Mouse (Mus musculus) olfactory bulb, adult 2 months (tissue): ENCODE data around the gene Zbtb1. TPM values are rescaled to one million over a fixed set of nuclear protein-coding genes. Genes with fewer than 3 reads are reported as not detected.

Experiments
- H3K27ac ChIP-seq: fragments of 200-500 bp; 2 replicates; pipeline ENCODE4 v1.5.1; 2012; ENCODE audit warnings: low read depth, low read length; ENCODE audit not compliant: insufficient read depth
- H3K4me1 ChIP-seq: fragments of 200-500 bp; 2 replicates; pipeline ENCODE4 v1.6.1; 2012; ENCODE audit warnings: low read length; ENCODE audit not compliant: control insufficient read depth, insufficient read depth
- H3K4me3 ChIP-seq: fragments of 200-500 bp; 2 replicates; pipeline ENCODE4 v1.5.1; 2012; ENCODE audit warnings: mild to moderate bottlenecking, low read depth, low read length, moderate library complexity; ENCODE audit not compliant: insufficient read depth
- CTCF ChIP-seq: fragments of 200-500 bp; IDR thresholded peaks from 2 replicates; pipeline ENCODE4 v1.5.1; 2012; ENCODE audit warnings: low read depth, mild to moderate bottlenecking, low read length, moderate library complexity; ENCODE audit not compliant: insufficient read depth
- POLR2A ChIP-seq: fragments of 200-500 bp; IDR thresholded peaks from 2 replicates; pipeline ENCODE4 v1.6.1; 2012; ENCODE audit warnings: mild to moderate bottlenecking, low read depth, low read length, moderate library complexity; ENCODE audit not compliant: insufficient read depth
- WGBS: fragments of 180-500 bp; shearing (Covaris S2); methylation state at CpG from one replicate; pipeline ENCODE4 v1.1.7; 2018; 5-methylcytosine and 5-hydroxymethylcytosine counted together
- polyA plus RNA-seq: library from polyadenylated mRNA; stranded (reverse); fragments of >200 nt; gene quantifications from 2 replicates; pipeline ENCODE4 v1.2.4, GENCODE M21; 2012; ENCODE audit warnings: low replicate concordance; ENCODE audit not compliant: missing spikeins, insufficient read depth, insufficient read length

The Zbtb1 gene
- polyA plus RNA-seq, 1 experiment, result not detected

GRCm38 (mm10) chr12:76368201-76368789, 1.8 kb upstream of the Zbtb1 start:
- Histone ChIP-seq H3K4me3 (peak overlapping the region; percentile 94), H3K4me1 (peaks cover 8% of the 10 kb centered on the region), H3K27ac (0 out of 2 replicates have a peak overlapping the region, but pooled peaks have one; percentile 97)
- 9% methylated on average over 9 of the region's 9 CpGs for WGBS
- TF ChIP-seq CTCF, result no peak
- no peak for TF ChIP-seq POLR2A

- under 1% methylated on average over 26 of the region's 26 CpGs for WGBS
- TF ChIP-seq CTCF, result no peak
- H3K4me1 ChIP-seq, result peaks cover 8% of the 10 kb centered on the region
- H3K4me3 ChIP-seq, result peak overlapping the region; percentile 94
- peak overlapping the region; percentile 97 for H3K27ac ChIP-seq
Measured at GRCm38 (mm10) chr12:76368790-76369205, 1.3 kb upstream of the Zbtb1 start.

GRCm38 (mm10) chr12:76369206-76369977, 674 bp upstream of the Zbtb1 start, which contains the start of gene Zbtb25:
Gene Zbtb25 (minus strand): TSS chr12:76369602.
- peak within 1 kb of the TSS; percentile 94 for H3K4me3 ChIP-seq
- peaks cover 8% of the 10 kb centered on the region for H3K4me1 ChIP-seq
- WGBS, result under 1% methylated on average over 96 of the region's 96 CpGs
- peak within 1 kb of the TSS; percentile 97 for H3K27ac ChIP-seq
- peak; percentile 89; the same call in 1 of the 2 replicates for TF ChIP-seq POLR2A
- no peak for TF ChIP-seq CTCF

GRCm38 (mm10) chr12:76370831-76371571, 935 bp downstream of the Zbtb1 start:
- under 1% methylated on average over 60 of the region's 63 CpGs for WGBS
- Histone ChIP-seq H3K27ac (peak overlapping the region; percentile 83), H3K4me3 (peak overlapping the region; percentile 94), H3K4me1 (peaks cover 8% of the 10 kb centered on the region)
- TF ChIP-seq POLR2A (0 out of 2 replicates have a peak, but pooled peaks have one; percentile 19), CTCF (no peak)

- Histone ChIP-seq H3K27ac (no peak overlapping the region), H3K4me3 (no peak overlapping the region), H3K4me1 (peaks cover 8% of the 10 kb centered on the region)
- TF ChIP-seq POLR2A, result no peak
- TF ChIP-seq CTCF, result no peak
- 58% methylated on average over 7 of the region's 7 CpGs for WGBS
Measured at GRCm38 (mm10) chr12:76372046-76372445, 2.0 kb downstream of the Zbtb1 start.

GRCm38 (mm10) chr12:76372881-76373818, 3.1 kb downstream of the Zbtb1 start:
- WGBS, result 85% methylated on average over 5 of the region's 7 CpGs
- Histone ChIP-seq H3K27ac (no peak overlapping the region), H3K4me1 (peaks cover 5% of the 10 kb centered on the region; the same call in 1 of the 2 replicates)

GRCm38 (mm10) chr12:76373991-76374390, 3.9 kb downstream of the Zbtb1 start:
- WGBS, result 81% methylated on average over 6 of the region's 6 CpGs
- Histone ChIP-seq H3K27ac (no peak overlapping the region), H3K4me1 (peaks cover 5% of the 10 kb centered on the region; the same call in 1 of the 2 replicates), H3K4me3 (no peak overlapping the region)
- TF ChIP-seq POLR2A, result no peak
- no peak for TF ChIP-seq CTCF

More at GRCm38 (mm10) chr12:76372881-76373818, 3.1 kb downstream of the Zbtb1 start:
- TF ChIP-seq CTCF (no peak), POLR2A (no peak)
- H3K4me3 ChIP-seq, result no peak overlapping the region

- H3K4me3 ChIP-seq, result no peak overlapping the region
- no peak overlapping the region for H3K27ac ChIP-seq
- TF ChIP-seq CTCF, result no peak
- no peak for TF ChIP-seq POLR2A
- 86% methylated on average over 4 of the region's 4 CpGs for WGBS
- peaks cover 5% of the 10 kb centered on the region; the same call in 1 of the 2 replicates for H3K4me1 ChIP-seq
Measured at GRCm38 (mm10) chr12:76374911-76375310, 4.8 kb downstream of the Zbtb1 start.
